Mouse (Mus musculus) cerebellum, postnatal 14 days (tissue): ENCODE data around the gene Slc22a18.

Experiments used
- DNase-seq, 2 experiments: peaks; one replicate each; pipeline ENCODE4 v3.0.0; 2021; ENCODE audit warnings: mixed read lengths in 2 of 2

The Slc22a18 gene

GRCm38 (mm10) chr7:143473347-143474101 is at the start of gene Slc22a18:
TSS of gene Slc22a18 (plus strand) at chr7:143473736.
- no peak for DNase-seq

DNA sequence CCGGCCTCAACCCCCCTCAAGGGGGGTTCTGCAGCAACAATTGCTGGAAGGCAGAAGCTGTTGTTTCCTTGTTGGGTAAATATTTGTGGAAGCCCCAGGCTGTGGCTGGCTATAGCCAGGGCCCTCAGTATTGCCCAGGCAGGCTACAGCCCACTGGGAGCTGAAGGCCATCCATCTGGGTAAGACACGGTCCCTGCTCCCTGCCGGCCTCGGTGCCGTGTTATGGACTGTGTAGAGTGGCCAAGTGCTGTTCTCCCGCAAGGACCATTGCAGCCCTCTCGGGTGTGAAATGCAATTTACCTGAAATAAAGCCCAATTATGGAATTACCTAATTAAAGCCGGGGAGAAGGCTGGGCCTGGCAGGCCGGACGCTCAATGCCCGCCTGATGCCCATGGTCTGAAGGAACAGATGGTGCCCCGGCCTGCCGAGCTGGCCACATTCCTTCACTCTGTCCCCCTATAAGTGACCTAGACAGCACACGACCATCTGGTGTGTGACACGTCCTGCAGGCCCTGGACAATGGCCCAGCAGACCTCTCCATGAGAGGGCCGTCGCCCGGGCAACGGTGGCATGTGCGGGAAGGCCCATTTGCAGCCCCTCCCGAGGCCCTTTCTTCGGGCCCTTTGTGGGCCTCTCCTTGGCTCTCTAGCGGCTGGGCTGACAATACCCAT is 45.3 kb upstream of the Slc22a18 start:
- peak; percentile 95 to 97 for DNase-seq

GRCm38 (mm10) chr7:143428814-143429499 is 44.6 kb upstream of the Slc22a18 start:
- peak in 1 of 2 experiments; percentile 41 for DNase-seq

- DNase-seq, result no peak
Measured at GRCm38 (mm10) chr7:143432631-143433030, 40.9 kb upstream of the Slc22a18 start.

DNA sequence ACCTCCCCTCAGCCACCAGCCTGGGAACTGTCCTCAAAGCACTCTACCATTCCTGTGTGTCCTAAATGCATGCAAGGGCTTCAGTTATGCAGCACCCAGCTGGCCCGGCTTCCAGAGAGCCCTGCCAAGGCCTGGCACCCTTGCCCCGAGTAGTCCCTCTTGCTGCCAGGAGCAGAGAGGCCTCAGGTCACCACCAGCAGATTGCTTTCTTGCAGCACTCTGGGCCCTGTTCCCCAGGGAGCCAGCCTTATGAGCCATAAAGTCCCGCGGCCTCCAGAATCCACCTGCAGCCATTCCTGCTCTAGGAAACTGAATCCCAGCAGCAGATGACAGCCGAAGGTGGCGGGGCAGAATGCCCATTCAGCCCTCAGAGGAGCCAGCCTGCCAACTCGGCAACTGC is 40.2 kb upstream of the Slc22a18 start:
- DNase-seq, result peak; percentile 76 to 84

DNA sequence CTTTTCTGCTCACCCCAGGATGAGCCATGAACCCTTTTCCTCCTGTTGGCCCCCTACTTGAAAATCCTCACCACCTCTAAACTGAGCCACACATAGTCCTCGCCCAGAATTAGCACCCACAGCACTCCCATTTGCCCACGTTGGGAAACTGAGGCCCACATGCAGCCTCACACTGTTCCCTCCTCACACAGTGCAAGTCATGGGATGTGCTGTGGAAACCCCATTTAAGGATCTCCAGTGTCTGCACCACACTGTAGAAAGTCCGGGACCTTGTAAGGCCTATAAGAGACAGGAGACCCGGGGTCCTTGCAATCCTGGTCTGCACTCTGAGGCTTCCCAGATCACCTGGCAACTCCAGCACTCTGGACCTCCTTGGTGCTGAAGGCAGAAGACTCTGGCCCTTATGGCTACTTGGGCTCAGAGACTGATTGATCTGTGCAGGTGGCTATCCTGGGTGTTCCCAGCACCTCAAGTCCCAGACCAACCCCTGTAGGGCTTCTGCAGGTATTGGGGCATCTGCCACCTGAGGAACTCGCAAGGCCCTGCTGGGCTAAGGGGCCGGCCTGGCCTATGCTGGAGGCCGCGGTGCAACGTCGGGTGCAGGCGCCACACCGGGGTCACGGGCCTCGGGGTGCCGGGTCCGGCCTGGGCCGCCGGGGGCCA is 36.2 kb upstream of the Slc22a18 start:
- no peak for DNase-seq

DNA sequence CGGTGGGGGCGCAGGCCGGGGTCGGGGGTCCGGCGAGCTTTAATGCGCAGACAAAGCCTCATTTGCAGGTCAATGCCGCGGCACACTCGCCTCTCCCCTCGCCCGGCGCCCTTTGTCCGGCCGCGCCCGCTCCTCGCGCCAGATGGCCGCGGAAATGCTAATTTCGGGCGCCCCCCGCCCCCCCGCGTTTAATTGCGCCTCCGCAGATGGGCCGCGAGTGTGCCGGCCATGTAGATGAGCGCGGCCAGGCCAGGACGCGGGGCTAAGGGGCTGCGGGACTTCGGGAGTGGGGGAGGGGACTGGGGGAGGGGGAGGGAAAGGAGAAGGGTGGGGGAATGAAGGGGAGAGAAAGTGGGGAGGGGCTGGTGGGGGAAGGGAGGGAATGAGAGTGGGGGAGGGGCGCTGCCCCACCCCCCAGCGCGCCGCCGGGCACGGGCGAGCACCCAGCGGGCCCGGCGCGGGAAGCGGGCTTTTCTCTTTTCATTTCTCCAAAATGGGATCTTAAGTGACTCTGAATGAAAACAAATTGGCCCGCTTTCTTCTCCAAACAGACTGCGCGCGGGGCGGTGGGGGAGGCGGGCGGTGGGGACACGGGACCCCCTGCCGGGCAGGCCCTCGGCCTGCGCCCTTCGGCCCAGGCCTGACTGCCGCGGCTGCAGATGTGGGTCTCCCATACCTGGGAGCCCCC is 35.5 kb upstream of the Slc22a18 start:
- peak in 1 of 2 experiments; percentile 66 for DNase-seq

DNA sequence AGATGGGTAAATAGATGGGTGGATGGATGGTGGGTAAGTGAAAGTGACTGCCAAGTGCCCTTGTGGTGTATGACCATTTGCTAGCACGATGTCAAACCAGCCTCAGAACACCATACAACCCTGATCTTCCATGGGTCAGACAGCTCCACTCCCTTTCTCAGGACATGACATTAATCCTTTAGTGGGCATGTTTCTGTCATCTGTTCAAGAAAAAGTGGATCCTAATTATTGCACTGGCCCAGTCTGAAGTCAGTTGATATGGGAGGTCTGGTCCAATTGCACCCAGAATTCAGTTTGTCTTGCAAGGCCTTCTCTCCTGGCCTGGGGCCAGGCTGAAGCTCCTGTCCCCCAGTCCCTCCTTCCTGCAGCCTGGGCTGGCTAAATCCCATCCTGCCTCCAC is 34.6 kb upstream of the Slc22a18 start:
- DNase-seq, result no peak

DNA sequence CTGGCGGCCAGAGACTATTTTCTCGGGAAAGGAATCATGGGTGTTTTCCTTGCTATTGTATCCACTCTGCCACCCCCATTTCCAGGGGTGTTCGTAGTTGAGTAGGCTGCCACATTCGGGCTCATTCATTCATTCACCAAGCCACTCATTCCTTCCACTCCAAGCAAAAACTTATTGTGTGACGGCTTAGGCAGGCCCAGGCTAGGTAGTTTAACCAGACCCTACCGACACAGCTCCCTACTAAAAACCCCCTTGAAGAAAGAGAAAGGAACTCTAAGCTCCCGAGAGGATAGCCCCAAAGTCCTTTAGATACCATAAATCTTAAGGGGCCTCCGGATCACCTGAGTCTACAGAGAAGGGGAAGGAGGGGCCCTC is 29.0 kb upstream of the Slc22a18 start:
- DNase-seq, result no peak

DNA sequence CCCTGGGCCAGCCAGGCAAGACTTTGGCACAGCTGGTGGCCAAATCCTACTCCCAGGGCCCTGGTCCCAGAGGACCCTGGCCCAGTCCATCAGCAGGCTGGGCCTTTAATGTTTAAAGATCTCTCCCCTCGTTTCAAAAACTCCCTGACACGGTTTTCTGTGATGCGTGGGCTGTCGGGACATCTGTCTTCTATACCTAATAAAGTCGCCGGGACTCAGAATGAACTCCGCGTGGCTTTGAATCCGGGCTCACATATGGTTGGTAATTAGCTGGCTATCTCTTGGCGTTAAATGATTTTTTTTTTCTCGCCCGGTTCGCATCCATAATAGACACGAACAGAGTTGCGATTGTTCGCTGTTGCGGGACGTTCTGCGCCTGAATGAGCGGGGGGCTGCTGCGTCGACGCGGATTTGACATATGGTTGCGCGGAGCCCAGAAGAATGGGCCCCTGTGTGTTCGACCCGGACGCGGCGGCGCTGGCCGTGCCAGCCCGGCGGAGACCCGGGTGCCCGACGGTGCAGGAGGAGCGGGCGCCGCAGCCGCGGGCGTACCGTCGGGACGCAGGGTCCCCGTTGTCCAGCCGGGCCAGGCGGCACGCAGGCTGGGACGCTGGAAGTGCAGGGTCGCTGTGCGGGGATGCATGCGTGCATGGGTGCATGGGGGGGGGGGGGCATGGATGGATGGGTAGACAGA is 28.4 kb upstream of the Slc22a18 start:
- no peak for DNase-seq

DNA sequence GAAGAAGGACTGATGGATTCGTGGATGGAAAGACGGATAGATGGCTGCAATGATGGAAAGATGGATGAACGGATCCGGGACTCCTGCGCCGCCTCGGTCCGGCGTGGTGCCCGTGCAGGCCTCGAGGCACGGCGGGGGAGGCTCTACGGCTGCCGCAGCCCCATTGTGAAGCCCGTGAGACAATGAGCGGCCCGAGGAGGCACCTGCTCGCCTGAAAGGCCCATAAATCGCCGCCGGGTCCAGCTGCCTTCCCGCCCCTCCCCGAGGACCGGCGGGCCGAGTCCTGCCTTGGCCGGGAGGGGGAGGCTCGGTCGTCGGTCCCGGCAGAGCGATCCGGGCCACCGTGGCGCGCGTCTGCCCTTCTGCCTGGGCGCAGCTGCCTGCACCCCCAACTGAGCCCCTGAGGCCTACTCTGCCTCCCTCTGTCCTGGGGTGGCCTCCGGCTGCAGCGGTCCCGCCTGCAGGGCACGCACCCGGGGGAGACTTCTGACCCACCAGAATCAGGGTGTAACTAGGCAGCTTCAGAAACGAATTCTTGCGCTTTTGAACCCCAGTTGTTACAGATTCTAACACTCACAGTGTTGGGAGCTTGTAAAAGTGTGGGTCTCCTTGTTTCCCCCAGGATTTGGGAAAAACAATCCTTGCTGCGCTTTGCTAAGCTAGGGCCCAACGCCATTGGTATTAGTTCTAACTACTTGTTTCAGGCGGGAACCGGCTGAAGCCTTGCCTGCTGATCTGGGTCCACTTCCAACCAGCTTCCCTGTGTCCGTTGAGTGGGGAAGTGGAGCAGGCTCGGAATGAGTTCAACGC is 27.7 kb upstream of the Slc22a18 start:
- no peak for DNase-seq

DNA sequence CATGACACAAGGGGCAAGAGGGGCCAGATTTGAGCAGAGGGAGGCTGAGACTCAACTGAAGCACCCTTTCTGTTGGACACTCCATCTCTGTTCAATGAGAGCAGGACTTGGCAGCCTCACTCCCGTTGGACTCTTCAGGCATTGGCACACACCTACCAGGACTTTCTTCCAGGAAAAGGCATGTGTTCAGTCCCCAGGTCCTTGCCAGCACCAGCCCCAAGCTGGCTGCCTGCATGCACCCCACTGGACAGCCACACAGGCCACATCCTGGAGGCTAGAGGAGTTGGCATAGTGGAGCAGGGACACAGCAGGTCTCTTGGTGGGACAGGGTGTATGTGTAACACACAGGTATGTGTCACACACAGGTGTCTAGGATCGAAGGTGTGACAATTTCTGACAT is 26.4 kb upstream of the Slc22a18 start:
- DNase-seq, result peak; percentile 84 to 95

DNA sequence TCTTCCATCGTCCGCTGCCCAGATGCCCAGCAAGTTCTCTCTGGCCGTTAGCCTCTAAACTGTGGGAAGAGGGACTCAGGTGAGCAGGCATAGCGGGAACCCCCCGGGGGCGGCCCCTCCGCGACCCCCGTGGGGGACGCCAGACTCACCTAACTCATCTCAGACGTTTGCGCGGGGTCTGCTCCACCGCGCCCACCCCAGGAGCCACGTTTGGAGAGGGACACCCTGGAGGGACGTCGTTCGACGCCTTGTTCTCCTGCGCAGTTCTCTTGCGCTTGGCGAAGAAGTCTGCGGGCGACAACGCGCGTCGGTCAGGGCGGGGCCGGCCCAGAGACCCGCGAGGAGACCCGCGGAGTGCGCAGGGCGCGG is 14.6 kb upstream of the Slc22a18 start:
- no peak for DNase-seq

GRCm38 (mm10) chr7:143459332-143460211 is 14.0 kb upstream of the Slc22a18 start:
- no peak for DNase-seq

DNA sequence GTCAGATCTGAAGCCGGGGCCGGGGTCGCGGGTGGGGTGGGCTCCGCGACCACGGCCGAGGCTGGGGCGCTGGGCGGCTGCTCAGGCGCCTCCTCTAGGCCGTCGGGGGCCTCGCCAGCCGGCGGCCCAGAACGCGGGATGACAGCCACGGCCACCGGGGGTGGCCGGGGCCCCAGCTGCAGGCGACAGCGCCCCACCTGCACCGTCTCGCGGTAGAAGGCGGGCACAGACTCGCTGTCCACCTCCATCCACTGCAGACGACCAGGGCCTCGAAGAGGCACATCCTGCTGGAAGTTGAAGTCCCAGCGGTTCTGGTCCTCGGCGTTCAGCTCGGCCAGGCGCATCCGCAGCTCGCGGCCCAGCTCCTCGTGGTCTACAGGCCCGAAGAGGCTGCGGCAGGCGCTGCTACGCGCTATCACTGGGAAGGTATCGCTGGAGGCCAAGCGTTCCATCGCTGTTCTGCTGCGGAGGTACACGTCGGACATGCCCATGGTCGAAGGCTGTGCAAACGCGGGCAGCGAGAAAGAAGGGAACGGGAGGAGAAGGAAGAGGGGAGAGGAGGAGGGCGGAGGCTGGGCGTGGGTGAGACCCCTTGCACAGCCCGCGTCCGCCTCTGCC is 13.2 kb upstream of the Slc22a18 start:
- no peak for DNase-seq

DNA sequence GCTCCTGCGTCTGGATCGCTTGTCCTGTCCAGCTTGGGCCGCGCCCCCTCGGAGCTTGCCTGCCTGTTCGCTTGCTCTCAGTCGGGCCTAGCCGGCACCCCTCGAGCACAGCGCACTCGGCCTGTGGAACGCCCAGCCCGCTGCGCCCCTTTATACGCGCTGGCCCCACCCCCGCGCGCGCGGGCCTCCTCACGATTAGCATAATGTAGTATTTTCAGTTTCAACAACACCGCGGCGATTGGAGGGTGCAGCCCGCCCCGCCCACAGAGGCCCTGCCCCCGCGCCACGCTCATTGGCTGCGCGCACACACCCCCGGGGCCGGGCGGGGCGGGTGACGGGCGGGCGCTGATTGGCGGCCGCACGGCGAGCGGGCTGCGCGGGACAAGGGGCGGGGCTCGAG is 12.7 kb upstream of the Slc22a18 start, which contains the start of gene Cdkn1c:
Cdkn1c (minus strand) TSS at position 177 of the 400 bp plus-strand sequence.
- peak; percentile 71 to 80 for DNase-seq

- no peak for DNase-seq
Measured at GRCm38 (mm10) chr7:143461294-143461870, 12.2 kb upstream of the Slc22a18 start.

- DNase-seq, result no peak
Measured at GRCm38 (mm10) chr7:143461920-143462319, 11.6 kb upstream of the Slc22a18 start.

GRCm38 (mm10) chr7:143462516-143462915 is 11.0 kb upstream of the Slc22a18 start:
- DNase-seq, result no peak
